Mouse (Mus musculus): ENCODE measurements around the gene Olfr780.
"Not testable (repeated sequence)": the region's sequence is repeated elsewhere in the genome, so short reads cannot be mapped to it uniquely, and the experiment has no call there.

The Olfr780 gene

GRCm38 (mm10) chr10:129317817-129318216 lies at the start of gene Olfr780:
Gene Olfr780, plus strand, starts transcription at chr10:129318117.
- DNase-seq (ENCODE audit: low spot score): no peak

- no peak for DNase-seq (ENCODE audit: low spot score)
Measured at GRCm38 (mm10) chr10:129271081-129271535, 46.8 kb upstream of the Olfr780 start, which contains the start of gene Olfr777. Gene Olfr777, minus strand, starts transcription at chr10:129271485.

- DNase-seq (ENCODE audit: low spot score): not testable (repeated sequence)
Measured at GRCm38 (mm10) chr10:129312973-129313372, 4.9 kb upstream of the Olfr780 start.

- DNase-seq (ENCODE audit: low spot score): not testable (repeated sequence)
Measured at GRCm38 (mm10) chr10:129313521-129313920, 4.4 kb upstream of the Olfr780 start.

GRCm38 (mm10) chr10:129328554-129328953 lies 10.6 kb downstream of the Olfr780 start, which contains the start of gene Olfr781:
Gene Olfr781, plus strand, starts transcription at chr10:129328854.
- no peak for DNase-seq (ENCODE audit: low spot score)

- no peak for DNase-seq (ENCODE audit: low spot score)
Measured at GRCm38 (mm10) chr10:129348550-129348949, 30.6 kb downstream of the Olfr780 start, which contains the start of gene Olfr782. Gene Olfr782, plus strand, starts transcription at chr10:129348850.

GRCm38 (mm10) chr10:129352475-129352874 lies 34.6 kb downstream of the Olfr780 start:
- not testable (repeated sequence) for DNase-seq (ENCODE audit: low spot score)

GRCm38 (mm10) chr10:129356496-129356895 lies 38.6 kb downstream of the Olfr780 start:
- DNase-seq (ENCODE audit: low spot score): not testable (repeated sequence)

GRCm38 (mm10) chr10:129357307-129357706 lies 39.4 kb downstream of the Olfr780 start:
- DNase-seq (ENCODE audit: low spot score): no peak
